Mouse (Mus musculus) liver, embryonic 15.5 days (tissue): ENCODE results near the gene Ms4a4b. TPM values are rescaled to one million over a fixed set of nuclear protein-coding genes. Genes with fewer than 3 reads are reported as not detected.
"Not testable (repeated sequence)": the region's sequence is repeated elsewhere in the genome, so short reads cannot be mapped to it uniquely, and the experiment has no call there.

Source experiments
- ATAC-seq: fragments of 200-750 bp; cut with Nextera tagmentation; 2 replicates; pipeline ENCODE4 v1.8.0; 2017; ENCODE audit warnings: moderate number of reproducible peaks, mild to moderate bottlenecking, moderate library complexity; ENCODE audit not compliant: insufficient read depth
- H3K27ac ChIP-seq: fragments of 300-500 bp; sonication (generic); replicated peaks from 2 replicates; pipeline ENCODE4 v1.5.1; 2015; ENCODE audit warnings: mild to moderate bottlenecking, inconsistent platforms
- H3K27me3 ChIP-seq: fragments of 300-500 bp; sonication (generic); 2 replicates; pipeline ENCODE4 v1.6.1; 2015; ENCODE audit warnings: mild to moderate bottlenecking, inconsistent platforms
- H3K36me3 ChIP-seq: fragments of 300-500 bp; sonication (generic); replicated peaks from 2 replicates; pipeline ENCODE4 v1.6.1; 2015; ENCODE audit warnings: moderate library complexity, mild to moderate bottlenecking, inconsistent platforms
- H3K4me1 ChIP-seq: fragments of 300-500 bp; sonication (generic); replicated peaks from 2 replicates; pipeline ENCODE4 v1.6.1; 2015; ENCODE audit warnings: inconsistent platforms
- H3K4me2 ChIP-seq: fragments of 300-500 bp; sonication (generic); 2 replicates; pipeline ENCODE4 v1.6.1; 2015; ENCODE audit warnings: moderate library complexity, mild to moderate bottlenecking, inconsistent platforms
- H3K4me3 ChIP-seq: fragments of 300-500 bp; sonication (generic); replicated peaks from 2 replicates; pipeline ENCODE4 v1.5.1; 2015; ENCODE audit warnings: mild to moderate bottlenecking, inconsistent platforms
- H3K9ac ChIP-seq: fragments of 300-500 bp; sonication (generic); 2 replicates; pipeline ENCODE4 v1.6.1; 2015; ENCODE audit warnings: moderate library complexity, mild to moderate bottlenecking, inconsistent platforms
- H3K9me3 ChIP-seq: fragments of 300-500 bp; sonication (generic); replicated peaks from 2 replicates; pipeline ENCODE4 v1.6.1; 2016; ENCODE audit warnings: inconsistent platforms
- WGBS: fragments of 180-500 bp; shearing (Covaris S2); methylation state at CpG from one replicate; pipeline ENCODE4 v1.1.7; 2015; ENCODE audit warnings: mixed read lengths; ENCODE audit not compliant: insufficient replicate concordance; 5-methylcytosine and 5-hydroxymethylcytosine counted together
- polyA plus RNA-seq: library from polyadenylated mRNA; unstranded; fragments of >200 nt; fragmentation: Nextera tagmentation; extraction: Ambion mirVana; gene quantifications from 2 replicates; pipeline ENCODE4 v1.2.1, GENCODE M21; 2015

The Ms4a4b gene
- polyA plus RNA-seq, 1 experiment from 2014 or later = 0.74 TPM

- Histone ChIP-seq H3K9ac (no peak overlapping the region), H3K4me1 (no peaks in the 10 kb centered on the region), H3K4me3 (no peak overlapping the region), H3K27me3 (no peaks in the 10 kb centered on the region), H3K36me3 (no peaks in the 10 kb centered on the region), H3K27ac (no peak overlapping the region), H3K9me3 (no peaks in the 10 kb centered on the region), H3K4me2 (no peak overlapping the region)
- WGBS = 54% methylated on average over 1 of the region's 1 CpGs
- ATAC-seq = no peak
Measured at GRCm38 (mm10) chr19:11486599-11486998, 43.2 kb downstream of the Ms4a4b start.

- 39% methylated on average over 4 of the region's 4 CpGs for WGBS
- Histone ChIP-seq H3K4me1 (no peaks in the 10 kb centered on the region), H3K27ac (no peak overlapping the region), H3K9ac (no peak overlapping the region), H3K27me3 (no peaks in the 10 kb centered on the region), H3K4me2 (no peak overlapping the region), H3K36me3 (no peaks in the 10 kb centered on the region), H3K9me3 (no peaks in the 10 kb centered on the region), H3K4me3 (no peak overlapping the region)
- ATAC-seq = no peak
Measured at GRCm38 (mm10) chr19:11491406-11492189, 48.2 kb downstream of the Ms4a4b start.

GRCm38 (mm10) chr19:11492671-11493070 is 49.3 kb downstream of the Ms4a4b start:
- Histone ChIP-seq H3K9me3 (no peaks in the 10 kb centered on the region), H3K9ac (no peak overlapping the region), H3K27ac (no peak overlapping the region), H3K27me3 (no peaks in the 10 kb centered on the region), H3K4me3 (no peak overlapping the region), H3K36me3 (no peaks in the 10 kb centered on the region), H3K4me2 (no peak overlapping the region), H3K4me1 (no peaks in the 10 kb centered on the region)
- WGBS = 62% methylated on average over 1 of the region's 1 CpGs
- ATAC-seq = no peak

- Histone ChIP-seq H3K4me2 (no peak overlapping the region), H3K4me3 (no peak overlapping the region), H3K4me1 (no peaks in the 10 kb centered on the region), H3K27ac (no peak overlapping the region), H3K9ac (no peak overlapping the region), H3K36me3 (no peaks in the 10 kb centered on the region), H3K27me3 (no peaks in the 10 kb centered on the region), H3K9me3 (no peaks in the 10 kb centered on the region)
- WGBS = 60% methylated on average over 3 of the region's 3 CpGs
- ATAC-seq = no peak
Measured at GRCm38 (mm10) chr19:11494519-11494918, 51.2 kb downstream of the Ms4a4b start.

- Histone ChIP-seq H3K9me3 (no peaks in the 10 kb centered on the region), H3K4me2 (no peak overlapping the region), H3K27me3 (no peaks in the 10 kb centered on the region), H3K36me3 (no peaks in the 10 kb centered on the region), H3K9ac (no peak overlapping the region), H3K4me3 (no peak overlapping the region), H3K27ac (no peak overlapping the region), H3K4me1 (no peaks in the 10 kb centered on the region)
- WGBS = 60% methylated on average over 6 of the region's 6 CpGs
- ATAC-seq = no peak
Measured at GRCm38 (mm10) chr19:11496361-11496760, 53.0 kb downstream of the Ms4a4b start.

GRCm38 (mm10) chr19:11497300-11497699 is 53.9 kb downstream of the Ms4a4b start:
- not testable (repeated sequence) for H3K27me3 ChIP-seq, H3K27ac ChIP-seq, ATAC-seq, H3K36me3 ChIP-seq, H3K4me1 ChIP-seq, H3K4me3 ChIP-seq, H3K9me3 ChIP-seq, H3K9ac ChIP-seq, H3K4me2 ChIP-seq
- 27% methylated on average over 1 of the region's 1 CpGs for WGBS

- WGBS = 53% methylated on average over 1 of the region's 1 CpGs
- H3K36me3 ChIP-seq = no peaks in the 10 kb centered on the region
- ATAC-seq = no peak
Measured at GRCm38 (mm10) chr19:11500796-11501195, 57.4 kb downstream of the Ms4a4b start.

GRCm38 (mm10) chr19:11501326-11501725 is 58.0 kb downstream of the Ms4a4b start:
- H3K4me3 ChIP-seq = no peak overlapping the region
- H3K27me3 ChIP-seq = no peaks in the 10 kb centered on the region
- WGBS = 65% methylated on average over 4 of the region's 4 CpGs
- H3K4me1 ChIP-seq = no peaks in the 10 kb centered on the region
- no peak overlapping the region for H3K9ac ChIP-seq
- H3K27ac ChIP-seq = no peak overlapping the region
- no peaks in the 10 kb centered on the region for H3K36me3 ChIP-seq
- no peak overlapping the region for H3K4me2 ChIP-seq
- no peaks in the 10 kb centered on the region for H3K9me3 ChIP-seq
- no peak for ATAC-seq

More at GRCm38 (mm10) chr19:11500796-11501195, 57.4 kb downstream of the Ms4a4b start:
- Histone ChIP-seq H3K27ac (no peak overlapping the region), H3K9me3 (no peaks in the 10 kb centered on the region), H3K4me3 (no peak overlapping the region), H3K27me3 (no peaks in the 10 kb centered on the region), H3K9ac (no peak overlapping the region), H3K4me2 (no peak overlapping the region), H3K4me1 (no peaks in the 10 kb centered on the region)

- no peaks in the 10 kb centered on the region for H3K9me3 ChIP-seq
- H3K4me3 ChIP-seq = no peak overlapping the region
- H3K27me3 ChIP-seq = no peaks in the 10 kb centered on the region
- H3K36me3 ChIP-seq = no peaks in the 10 kb centered on the region
- H3K4me2 ChIP-seq = no peak overlapping the region
- H3K27ac ChIP-seq = no peak overlapping the region
- no peaks in the 10 kb centered on the region for H3K4me1 ChIP-seq
- ATAC-seq = no peak
- 52% methylated on average over 1 of the region's 1 CpGs for WGBS
- no peak overlapping the region for H3K9ac ChIP-seq
Measured at GRCm38 (mm10) chr19:11504857-11505256, 61.5 kb downstream of the Ms4a4b start.

- no peak for ATAC-seq
Measured at GRCm38 (mm10) chr19:11513458-11513857, 70.1 kb downstream of the Ms4a4b start.

GRCm38 (mm10) chr19:11516246-11516645 is 72.9 kb downstream of the Ms4a4b start, which contains the start of gene Ms4a6b:
TSS of gene Ms4a6b (plus strand) at chr19:11516512.
- ATAC-seq = no peak
- Histone ChIP-seq H3K9ac (no peak within 1 kb of the TSS), H3K4me1 (no peaks in the 10 kb centered on the region), H3K4me3 (no peak within 1 kb of the TSS), H3K9me3 (no peaks in the 10 kb centered on the region), H3K27ac (no peak within 1 kb of the TSS), H3K36me3 (no peaks in the 10 kb centered on the region), H3K4me2 (no peak within 1 kb of the TSS), H3K27me3 (no peaks in the 10 kb centered on the region)

More at GRCm38 (mm10) chr19:11513458-11513857, 70.1 kb downstream of the Ms4a4b start:
- no peak overlapping the region for H3K9ac ChIP-seq
- WGBS = 30% methylated on average over 1 of the region's 1 CpGs
- H3K36me3 ChIP-seq = no peaks in the 10 kb centered on the region
- no peak overlapping the region for H3K4me2 ChIP-seq
- H3K4me3 ChIP-seq = no peak overlapping the region
- H3K4me1 ChIP-seq = no peaks in the 10 kb centered on the region
- H3K9me3 ChIP-seq = no peaks in the 10 kb centered on the region
- H3K27ac ChIP-seq = no peak overlapping the region
- H3K27me3 ChIP-seq = no peaks in the 10 kb centered on the region
